Mouse (Mus musculus): ENCODE measurements around the gene Nacad. TPM values are rescaled to one million over a fixed set of nuclear protein-coding genes. Genes with fewer than 3 reads are reported as not detected.

Gene Nacad
- polyA plus RNA-seq, 1 experiment from 2014 or later: 1.6 TPM

DNA sequence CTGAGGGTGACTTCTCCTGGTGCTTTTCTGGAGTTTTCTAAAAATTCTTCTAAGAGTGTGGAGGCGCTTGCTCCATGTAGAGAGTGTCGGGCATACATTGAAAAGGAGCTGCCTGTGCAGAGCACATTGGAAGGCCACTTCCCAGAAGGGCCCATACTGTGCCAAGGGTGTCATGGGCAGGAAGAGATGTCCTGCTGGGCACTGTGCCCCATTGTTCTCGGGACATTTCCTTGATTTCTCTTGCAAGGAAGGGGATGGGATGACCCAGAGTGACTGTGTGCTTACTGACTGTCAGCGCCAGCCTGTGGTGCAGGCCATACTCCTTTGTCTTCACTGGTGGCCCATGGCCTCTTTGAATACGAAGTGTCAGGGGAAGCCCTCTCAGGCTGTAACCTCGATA is 33.2 kb upstream of the Nacad start:
- H3K9ac ChIP-seq (replicated peaks): no peak overlapping the region
- TF ChIP-seq EP300 (IDR thresholded peaks at IDR 0.05; ENCODE audit: low read depth) (no peak), CTCF (IDR thresholded peaks at IDR 0.05; ENCODE audit: low read depth) (no peak)
- H3K4me1 ChIP-seq (ENCODE audit: insufficient read depth): no peaks in the 10 kb centered on the region
- no peak overlapping the region for H3K4me2 ChIP-seq (ENCODE audit: low read depth, low read length)
- 71% methylated on average over 6 of the region's 6 CpGs for WGBS (ENCODE audit: insufficient replicate concordance)
- H3K36me3 ChIP-seq (replicated peaks; ENCODE audit: insufficient read depth, low read length): no peaks in the 10 kb centered on the region
- DNase-seq (no peak), ATAC-seq (no peak)
- no peak overlapping the region for H3K4me3 ChIP-seq (ENCODE audit: low read depth, low read length)
- no peaks in the 10 kb centered on the region for H3K27me3 ChIP-seq (ENCODE audit: insufficient read depth, low read length)
- H3K9me3 ChIP-seq (ENCODE audit: low read length): no peaks in the 10 kb centered on the region
- no peak overlapping the region for H3K27ac ChIP-seq (ENCODE audit: low read depth)

DNA sequence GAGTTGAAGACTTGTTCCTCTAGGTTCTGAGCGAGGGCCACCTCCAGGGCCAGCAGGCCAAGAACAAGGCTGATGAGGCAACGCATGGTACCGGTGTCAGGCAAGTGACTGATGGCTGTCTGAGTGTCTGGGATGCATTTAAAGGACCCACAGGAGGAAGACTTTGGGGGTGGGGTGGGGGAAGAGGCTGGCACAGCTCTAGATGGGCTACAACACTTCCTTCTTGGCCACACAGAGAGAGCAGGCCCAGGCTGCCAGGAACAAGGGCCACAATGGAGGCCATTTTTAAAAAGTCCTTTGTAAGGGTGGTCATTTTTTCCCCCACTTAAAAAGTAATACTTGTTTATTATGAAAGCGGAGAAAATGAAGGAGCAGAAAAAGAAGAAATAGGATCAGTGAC is 32.7 kb upstream of the Nacad start, which contains the start of gene Wap:
Gene Wap (minus strand): TSS at position 101 of the 400 bp plus-strand sequence.
- 81% methylated on average over 4 of the region's 4 CpGs for whole genome bisulfite sequencing (ENCODE audit: insufficient replicate concordance)
- Histone ChIP-seq H3K27me3 (ENCODE audit: insufficient read depth, low read length) (no peaks in the 10 kb centered on the region), H3K9me3 (ENCODE audit: low read length) (no peaks in the 10 kb centered on the region), H3K4me2 (ENCODE audit: low read depth, low read length) (no peak within 1 kb of the TSS), H3K36me3 (replicated peaks; ENCODE audit: insufficient read depth, low read length) (no peaks in the 10 kb centered on the region), H3K4me3 (ENCODE audit: low read depth, low read length) (no peak within 1 kb of the TSS), H3K4me1 (ENCODE audit: insufficient read depth) (no peaks in the 10 kb centered on the region), H3K9ac (replicated peaks) (no peak within 1 kb of the TSS), H3K27ac (ENCODE audit: low read depth) (no peak within 1 kb of the TSS)
- no peak for ATAC-seq
- DNase-seq: no peak
- TF ChIP-seq EP300 (IDR thresholded peaks at IDR 0.05; ENCODE audit: low read depth) (no peak), CTCF (IDR thresholded peaks at IDR 0.05; ENCODE audit: low read depth) (no peak)

DNA sequence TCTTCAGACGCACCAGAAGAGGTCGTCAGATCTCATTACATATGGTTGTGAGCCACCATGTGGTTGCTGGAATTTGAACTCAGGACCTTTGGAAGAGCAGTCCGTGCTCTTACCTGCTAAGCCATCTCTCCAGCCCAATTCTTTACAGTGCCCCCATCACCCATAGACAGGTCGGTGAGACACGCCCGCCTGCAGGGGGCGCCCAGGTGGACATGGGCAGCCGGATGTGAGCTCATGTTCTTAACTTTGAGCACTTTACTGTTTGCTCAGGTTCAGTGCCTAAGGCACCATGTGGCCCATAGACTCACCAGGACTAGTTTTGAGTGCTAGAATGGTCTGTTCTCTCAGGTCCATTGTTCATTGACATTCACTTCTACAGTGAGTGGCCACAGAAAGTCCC is 30.3 kb upstream of the Nacad start:
- TF ChIP-seq EP300 (IDR thresholded peaks at IDR 0.05; ENCODE audit: low read depth) (no peak), CTCF (IDR thresholded peaks at IDR 0.05; ENCODE audit: low read depth) (peak; percentile 48)
- DNase-seq (no peak), ATAC-seq (no peak)
- no peak overlapping the region for H3K4me2 ChIP-seq (ENCODE audit: low read depth, low read length)
- WGBS (ENCODE audit: insufficient replicate concordance): 58% methylated on average over 8 of the region's 8 CpGs
- H3K4me1 ChIP-seq (ENCODE audit: insufficient read depth): no peaks in the 10 kb centered on the region
- no peaks in the 10 kb centered on the region for H3K27me3 ChIP-seq (ENCODE audit: insufficient read depth, low read length)
- no peak overlapping the region for H3K27ac ChIP-seq (ENCODE audit: low read depth)
- H3K4me3 ChIP-seq (ENCODE audit: low read depth, low read length): no peak overlapping the region
- peaks cover 4% of the 10 kb centered on the region; the same call in 1 of the 2 replicates for H3K9me3 ChIP-seq (ENCODE audit: low read length)
- H3K36me3 ChIP-seq (replicated peaks; ENCODE audit: insufficient read depth, low read length): no peaks in the 10 kb centered on the region
- H3K9ac ChIP-seq (replicated peaks): no peak overlapping the region

DNA sequence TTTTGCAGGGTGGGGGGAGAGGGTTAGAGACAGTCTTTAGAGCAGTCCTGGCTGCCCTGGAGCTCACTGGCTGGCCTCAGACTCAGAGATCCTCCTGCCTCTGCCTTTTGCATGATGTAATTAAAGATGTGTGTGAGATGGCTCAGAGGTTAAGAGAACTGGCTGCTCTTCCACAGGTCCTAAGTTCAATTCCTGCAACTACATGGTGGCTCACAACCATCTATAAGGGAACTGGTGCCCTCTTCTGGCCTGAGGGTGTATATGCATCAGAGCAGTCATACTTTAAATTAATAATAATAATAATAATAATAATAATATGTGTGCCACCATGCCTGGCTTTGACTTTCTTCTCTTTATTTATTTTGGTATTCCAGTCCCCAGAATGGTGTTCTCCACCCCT is 23.8 kb upstream of the Nacad start:
- peaks cover 23% of the 10 kb centered on the region for H3K4me1 ChIP-seq (ENCODE audit: insufficient read depth)
- peaks cover 4% of the 10 kb centered on the region; the same call in 1 of the 2 replicates for H3K9me3 ChIP-seq (ENCODE audit: low read length)
- TF ChIP-seq CTCF (IDR thresholded peaks at IDR 0.05; ENCODE audit: low read depth): peak; percentile 67
- TF ChIP-seq EP300 (IDR thresholded peaks at IDR 0.05; ENCODE audit: low read depth): no peak
- H3K9ac ChIP-seq (replicated peaks): no peak overlapping the region
- DNase-seq (no peak), ATAC-seq (no peak)
- no peaks in the 10 kb centered on the region for H3K36me3 ChIP-seq (replicated peaks; ENCODE audit: insufficient read depth, low read length)
- no peak overlapping the region for H3K4me2 ChIP-seq (ENCODE audit: low read depth, low read length)
- H3K27ac ChIP-seq (ENCODE audit: low read depth): 0 out of 2 replicates have a peak overlapping the region, but pooled peaks have one; percentile 4
- no peaks in the 10 kb centered on the region for H3K27me3 ChIP-seq (ENCODE audit: insufficient read depth, low read length)
- H3K4me3 ChIP-seq (ENCODE audit: low read depth, low read length): no peak overlapping the region

DNA sequence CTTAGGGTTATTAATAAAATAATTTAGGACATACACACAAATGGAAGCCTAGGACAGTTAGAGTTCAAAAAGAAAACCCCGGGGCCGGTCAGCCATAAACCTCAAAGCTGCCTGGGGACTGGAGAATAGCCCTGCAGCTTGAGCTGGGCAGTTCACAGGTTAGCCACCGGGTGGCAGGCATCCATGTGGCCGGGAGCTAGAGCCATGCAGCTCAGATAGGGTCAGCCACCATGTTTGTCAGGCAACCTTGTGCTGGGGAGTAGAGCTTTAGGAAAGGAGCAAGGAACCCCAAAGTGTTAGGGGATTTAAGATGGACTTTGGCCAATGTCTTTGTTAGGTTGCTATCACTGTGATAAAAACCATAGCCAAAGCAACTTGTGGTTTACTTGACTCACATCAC is 22.7 kb upstream of the Nacad start:
- no peak for ATAC-seq
- peaks cover 4% of the 10 kb centered on the region; the same call in 1 of the 2 replicates for H3K9me3 ChIP-seq (ENCODE audit: low read length)
- WGBS (ENCODE audit: insufficient replicate concordance): 27% methylated on average over 4 of the region's 4 CpGs
- H3K27me3 ChIP-seq (ENCODE audit: insufficient read depth, low read length): no peaks in the 10 kb centered on the region
- H3K4me1 ChIP-seq (ENCODE audit: insufficient read depth): peaks cover 34% of the 10 kb centered on the region
- TF ChIP-seq EP300 (IDR thresholded peaks at IDR 0.05; ENCODE audit: low read depth): no peak
- peak; percentile 77 for TF ChIP-seq CTCF (IDR thresholded peaks at IDR 0.05; ENCODE audit: low read depth)
- H3K27ac ChIP-seq (ENCODE audit: low read depth): peak overlapping the region; percentile 94
- H3K36me3 ChIP-seq (replicated peaks; ENCODE audit: insufficient read depth, low read length): peaks cover 5% of the 10 kb centered on the region
- H3K4me3 ChIP-seq (ENCODE audit: low read depth, low read length): no peak overlapping the region
- no peak overlapping the region for H3K4me2 ChIP-seq (ENCODE audit: low read depth, low read length)
- H3K9ac ChIP-seq (replicated peaks): no peak overlapping the region
- peak; percentile 72 for DNase-seq

DNA sequence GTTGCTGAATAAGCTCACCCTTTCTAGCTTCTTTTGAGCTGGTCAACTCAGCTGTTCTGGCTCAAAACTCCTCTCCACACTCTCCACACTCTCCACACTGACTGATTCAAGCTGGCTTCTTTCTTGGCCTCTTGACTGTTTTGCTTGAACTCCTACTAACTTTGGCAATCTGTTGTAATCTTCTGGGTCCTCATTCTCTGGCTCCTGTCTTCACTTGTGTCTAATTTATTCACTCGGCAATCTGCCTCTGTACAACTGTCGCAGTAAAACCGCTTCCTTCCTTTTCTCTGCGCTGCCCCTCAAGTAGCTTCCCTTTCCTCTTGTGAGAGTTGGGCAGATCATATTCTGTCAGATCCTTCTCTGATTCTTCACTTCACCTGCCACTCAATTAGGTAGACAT is 21.9 kb upstream of the Nacad start:
- Histone ChIP-seq H3K4me3 (ENCODE audit: low read depth, low read length) (no peak overlapping the region), H3K4me2 (ENCODE audit: low read depth, low read length) (peak overlapping the region; percentile 89; the same call in 1 of the 2 replicates), H3K27ac (ENCODE audit: low read depth) (peak overlapping the region; percentile 94), H3K27me3 (ENCODE audit: insufficient read depth, low read length) (no peaks in the 10 kb centered on the region), H3K9ac (replicated peaks) (no peak overlapping the region), H3K36me3 (replicated peaks; ENCODE audit: insufficient read depth, low read length) (peaks cover 11% of the 10 kb centered on the region), H3K4me1 (ENCODE audit: insufficient read depth) (peaks cover 34% of the 10 kb centered on the region), H3K9me3 (ENCODE audit: low read length) (peaks cover 4% of the 10 kb centered on the region; the same call in 1 of the 2 replicates)
- WGBS (ENCODE audit: insufficient replicate concordance): 45% methylated on average over 4 of the region's 4 CpGs
- no peak for DNase-seq
- TF ChIP-seq EP300 (IDR thresholded peaks at IDR 0.05; ENCODE audit: low read depth) (no peak), CTCF (IDR thresholded peaks at IDR 0.05; ENCODE audit: low read depth) (no peak)
- no peak for ATAC-seq

DNA sequence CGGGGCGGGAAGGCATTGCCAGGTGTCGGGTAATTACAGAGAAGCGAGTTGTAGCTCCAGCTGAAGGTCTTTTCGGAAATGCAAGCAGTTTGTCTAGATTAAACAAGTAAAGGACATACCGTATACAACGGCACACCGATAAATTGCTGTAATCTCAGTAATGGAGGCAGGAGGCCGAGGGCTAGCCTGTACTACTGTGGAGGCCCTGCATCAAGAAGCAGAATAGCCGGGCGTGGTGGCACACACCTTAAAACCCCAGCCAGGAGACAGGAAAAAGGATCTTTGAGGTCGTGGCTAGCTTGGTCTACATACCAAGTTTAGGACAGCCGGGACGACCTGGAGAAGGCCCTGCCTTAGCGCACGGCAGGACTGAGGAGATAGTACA is 20.5 kb upstream of the Nacad start:
- TF ChIP-seq EP300 (IDR thresholded peaks at IDR 0.05; ENCODE audit: low read depth): no peak
- no peak for TF ChIP-seq CTCF (IDR thresholded peaks at IDR 0.05; ENCODE audit: low read depth)
- peak; percentile 24 for ATAC-seq

More for the DNA sequence above, 20.5 kb upstream of the Nacad start:
- H3K4me3 ChIP-seq (ENCODE audit: low read depth, low read length): peak overlapping the region; percentile 85
- WGBS (ENCODE audit: insufficient replicate concordance): 8% methylated on average over 16 of the region's 16 CpGs
- H3K9me3 ChIP-seq (ENCODE audit: low read length): peaks cover under 1% of the 10 kb centered on the region; the same call in 1 of the 2 replicates
- DNase-seq: no peak
- H3K4me2 ChIP-seq (ENCODE audit: low read depth, low read length): peak overlapping the region; percentile 89
- H3K9ac ChIP-seq (replicated peaks): peak overlapping the region; percentile 78
- H3K36me3 ChIP-seq (replicated peaks; ENCODE audit: insufficient read depth, low read length): peaks cover 16% of the 10 kb centered on the region
- peak overlapping the region; percentile 94 for H3K27ac ChIP-seq (ENCODE audit: low read depth)
- H3K27me3 ChIP-seq (ENCODE audit: insufficient read depth, low read length): no peaks in the 10 kb centered on the region
- peaks cover 34% of the 10 kb centered on the region for H3K4me1 ChIP-seq (ENCODE audit: insufficient read depth)

Measured in liver, postnatal 0 days (tissue).